Mouse (Mus musculus) left cerebral cortex, postnatal 14 days (tissue): ENCODE results near the gene Mafg. TPM values are rescaled to one million over a fixed set of nuclear protein-coding genes. Genes with fewer than 3 reads are reported as not detected.

ENCODE experiments used
- DNase-seq, 2 experiments: peaks; one replicate each; pipeline ENCODE4 v3.0.0; 2021 to 2022; ENCODE audit warnings: low spot score in 2 of 2, mixed read lengths in 1 of 2
- intact Hi-C: fragments of 180-260 bp; cut with DNase I; formaldehyde crosslinking; loops from one replicate; pipeline ENCODE4 v1.15.1; 2025
- microRNA-seq, 2 experiments: library from miRNA; unstranded; fragments of <30 nt; microRNA quantifications; one replicate each; pipeline ENCODE4 v1.2.0; 2022
- total RNA-seq, 2 experiments: library from RNA; stranded (reverse); gene quantifications; 2 replicates each; pipeline ENCODE4 v1.2.3; 2021

Mafg gene
- total RNA-seq, 2 experiments from 2014 or later = 84.3 to 94.3 TPM

DNA sequence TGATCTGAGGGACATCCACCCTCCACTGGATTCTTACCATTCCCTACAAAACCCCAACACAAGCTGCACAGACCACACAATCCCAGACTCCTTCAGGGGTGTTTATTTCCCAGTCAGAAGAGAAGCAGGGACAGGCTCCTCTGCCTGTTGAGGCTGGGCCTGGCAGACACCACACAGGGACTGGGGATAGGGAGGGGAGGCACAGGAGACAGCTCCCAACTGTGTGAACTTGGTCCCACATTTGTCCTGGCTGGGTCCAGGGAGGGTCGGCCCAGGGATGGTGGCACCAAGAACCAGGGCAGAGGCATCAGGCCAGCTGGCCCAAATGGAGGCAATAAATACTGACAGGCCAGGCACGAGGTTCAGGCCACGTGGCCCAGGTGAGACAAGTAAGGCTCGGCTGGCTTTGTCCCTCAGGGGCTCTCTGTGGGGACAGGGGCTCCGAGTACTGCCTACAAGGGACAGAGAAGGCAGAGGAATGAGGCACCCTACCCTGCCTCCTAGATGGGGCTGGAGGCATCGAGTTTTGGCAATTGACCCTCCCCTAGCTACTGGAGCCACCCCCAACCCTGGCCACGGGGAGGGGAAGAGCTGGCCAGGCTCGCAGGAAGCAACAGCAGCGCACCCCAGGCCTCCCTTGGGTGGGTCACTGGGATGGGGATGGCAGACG is 55.2 kb downstream of the Mafg start:
- no peak for DNase-seq
- intact Hi-C loops = no loop called here

GRCm38 (mm10) chr11:120577211-120578023 is 56.0 kb downstream of the Mafg start:
- intact Hi-C loops = no loop called here
- DNase-seq = no peak

GRCm38 (mm10) chr11:120576365-120576981 is 56.9 kb downstream of the Mafg start:
- intact Hi-C loops = no loop called here
- no peak for DNase-seq

GRCm38 (mm10) chr11:120575940-120576339 is 57.5 kb downstream of the Mafg start:
- intact Hi-C loops = no loop called here
- no peak for DNase-seq

Small RNA genes within 50 kb of the gene (microRNA-seq; reads per million reads assigned to microRNA genes)
- 0.34 to 0.53 reads per million in 2 experiments for gene Mir6936

Other genes with a start within 250 kb of the Mafg start
- 10 to 100 TPM; 67.8 to 71.3 TPM for gene Nploc4, start 195.9 kb downstream of the Mafg start, total RNA-seq
- gene Tspan10, start 191.0 kb downstream of the Mafg start, total RNA-seq = 1 to 10 TPM in 1 of 2 experiments, not detected in 1; 3.6 TPM
- under 1 TPM; 0.40 TPM for gene Pde6g, start 180.1 kb downstream of the Mafg start, total RNA-seq
- 10 to 100 TPM; 13.0 to 14.7 TPM for gene Oxld1, start 175.5 kb downstream of the Mafg start, total RNA-seq
- gene Ccdc137, start 175.5 kb downstream of the Mafg start, total RNA-seq = 10 to 100 TPM; 23.1 TPM
- gene Arl16, start 166.0 kb downstream of the Mafg start, total RNA-seq = 10 to 100 TPM; 59.5 to 60.1 TPM
- 10 to 100 TPM; 74.6 to 78.2 TPM for gene Mrpl12, start 149.0 kb downstream of the Mafg start, total RNA-seq
- gene Slc25a10, start 141.8 kb downstream of the Mafg start, total RNA-seq = 10 to 100 TPM; 19.2 to 22.3 TPM
- gene Gcgr, start 102.9 kb downstream of the Mafg start, total RNA-seq = under 1 TPM; 0.17 to 0.18 TPM
- 100 to 1,000 TPM in 1 of 2 experiments, 10 to 100 TPM in 1; 95.9 to 101 TPM for gene Mcrip1, start 83.9 kb downstream of the Mafg start, total RNA-seq
- gene Ppp1r27, start 82.5 kb downstream of the Mafg start, total RNA-seq = not detected
- gene P4hb, start 60.3 kb downstream of the Mafg start, total RNA-seq = 100 to 1,000 TPM; 125 to 127 TPM
- gene Arhgdia, start 52.0 kb downstream of the Mafg start, total RNA-seq = 100 to 1,000 TPM; 397 to 401 TPM
- 10 to 100 TPM; 65.4 to 72.9 TPM for gene Alyref, start 35.2 kb downstream of the Mafg start, total RNA-seq
- 100 to 1,000 TPM in 1 of 2 experiments, 10 to 100 TPM in 1; 99.6 to 100 TPM for gene Anapc11, start 35.2 kb downstream of the Mafg start, total RNA-seq
- gene Npb, start 25.1 kb downstream of the Mafg start, total RNA-seq = 1 to 10 TPM in 1 of 2 experiments, under 1 TPM in 1; 0.97 to 1.0 TPM
- 100 to 1,000 TPM; 131 to 134 TPM for gene Pcyt2, start 15.7 kb downstream of the Mafg start, total RNA-seq
- 10 to 100 TPM; 34.7 to 42.4 TPM for gene Sirt7, start 8.4 kb downstream of the Mafg start, total RNA-seq
- gene Pycr1, start 10.2 kb upstream of the Mafg start, total RNA-seq = 1 to 10 TPM; 3.8 to 4.0 TPM
- gene Myadml2, start 14.6 kb upstream of the Mafg start, total RNA-seq = 1 to 10 TPM; 5.9 to 6.0 TPM
- 1 to 10 TPM; 5.7 to 8.9 TPM for gene Notum, start 27.6 kb upstream of the Mafg start, total RNA-seq
- gene Aspscr1, start 39.4 kb upstream of the Mafg start, total RNA-seq = 10 to 100 TPM; 50.0 to 59.5 TPM
- gene Cenpx, start 80.1 kb upstream of the Mafg start, total RNA-seq = 10 to 100 TPM; 26.8 to 30.2 TPM
- gene Lrrc45, start 80.3 kb upstream of the Mafg start, total RNA-seq = 10 to 100 TPM; 57.2 to 60.1 TPM
- 10 to 100 TPM; 92.2 to 99.5 TPM for gene Rac3, start 87.9 kb upstream of the Mafg start, total RNA-seq
- 1 to 10 TPM; 5.7 to 7.8 TPM for gene Dcxr, start 93.7 kb upstream of the Mafg start, total RNA-seq
- 1 to 10 TPM; 1.5 to 3.0 TPM for gene Cbr2, start 98.5 kb upstream of the Mafg start, total RNA-seq
- 10 to 100 TPM; 25.9 to 30.1 TPM for gene Hmga1b, start 129.2 kb upstream of the Mafg start, total RNA-seq
- gene Rfng, start 150.6 kb upstream of the Mafg start, total RNA-seq = 10 to 100 TPM; 75.3 to 79.6 TPM
- gene Gps1, start 150.7 kb upstream of the Mafg start, total RNA-seq = 100 to 1,000 TPM; 141 to 144 TPM
- 10 to 100 TPM; 44.2 to 49.0 TPM for gene Dus1l, start 162.8 kb upstream of the Mafg start, total RNA-seq
- 100 to 1,000 TPM; 207 to 211 TPM for gene Fasn, start 190.9 kb upstream of the Mafg start, total RNA-seq